Mouse (Mus musculus) myocyte (in vitro differentiated cells): ENCODE measurements around the gene Snapc1.

Experiments used
- E2F4 ChIP-seq: IDR thresholded peaks from one replicate; pipeline ENCODE4 v1.6.1; 2011; ENCODE audit warnings: mild to moderate bottlenecking, control low read depth, moderate library complexity; ENCODE audit not compliant: insufficient read depth
- POLR2A ChIP-seq: IDR thresholded peaks from one replicate; pipeline ENCODE4 v1.6.1; 2011; ENCODE audit warnings: low read depth, mild to moderate bottlenecking, control low read depth, moderate library complexity; ENCODE audit not compliant: insufficient read length
- SRF ChIP-seq: IDR thresholded peaks from one replicate; pipeline ENCODE4 v1.6.1; 2011; ENCODE audit warnings: low read depth; ENCODE audit not compliant: control insufficient read depth, insufficient read length
- TCF12 ChIP-seq: IDR thresholded peaks from one replicate; pipeline ENCODE4 v1.6.1; 2011; ENCODE audit warnings: mild to moderate bottlenecking, control low read depth; ENCODE audit not compliant: poor library complexity, insufficient read depth, severe bottlenecking

DNA sequence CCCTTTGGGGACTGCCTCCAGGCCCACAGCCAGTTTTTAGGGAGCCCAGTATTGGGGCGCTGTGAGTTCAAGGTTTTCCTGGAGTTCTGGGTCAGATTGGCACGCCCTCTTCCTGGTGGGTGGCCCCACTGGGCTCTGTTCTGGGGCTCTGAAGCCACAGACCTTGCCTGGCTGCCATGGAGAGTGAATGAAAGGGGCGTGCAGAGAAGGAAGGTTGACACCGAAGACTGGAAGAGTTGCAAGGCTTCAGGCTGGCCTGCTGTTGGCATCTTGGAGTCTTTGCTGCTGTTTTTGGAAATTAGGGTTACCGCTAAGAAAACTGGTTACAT, 33.8 kb downstream of the Snapc1 start:
- TF ChIP-seq POLR2A (no peak), TCF12 (no peak), E2F4 (no peak), SRF (no peak)
